Mouse (Mus musculus): ENCODE measurements around the gene Slc38a3. TPM values are rescaled to one million over a fixed set of nuclear protein-coding genes. Genes with fewer than 3 reads are reported as not detected.
A peak's percentile ranks its signal among the peaks of the same experiment; 100 is the strongest.

Gene Slc38a3
- polyA plus RNA-seq, 1 experiment from 2014 or later: 11.2 TPM

GRCm38 (mm10) chr9:107648767-107649166, 20.6 kb downstream of the Slc38a3 start:
- ATAC-seq (ENCODE audit: low FRiP score) (no peak), DNase-seq (ENCODE audit: low spot score, missing footprints) (no peak)
- H3K36me3 ChIP-seq (ENCODE audit: control insufficient read depth, insufficient read depth, low read length): no peaks in the 10 kb centered on the region
- H3K4me1 ChIP-seq (ENCODE audit: control insufficient read depth, insufficient read depth, low read length): peaks cover 11% of the 10 kb centered on the region
- H3K27me3 ChIP-seq (ENCODE audit: control insufficient read depth, insufficient read depth, low read length): no peaks in the 10 kb centered on the region
- 74% methylated on average over 3 of the region's 3 CpGs for WGBS
- no peak overlapping the region for H3K9ac ChIP-seq (ENCODE audit: low read length)
- H3K9me3 ChIP-seq (ENCODE audit: control insufficient read depth, low read length): no peaks in the 10 kb centered on the region
- no peak overlapping the region for H3K4me2 ChIP-seq
- no peak overlapping the region for H3K4me3 ChIP-seq (ENCODE audit: low read depth, low read length)
- H3K27ac ChIP-seq (ENCODE audit: low read depth, low read length): no peak overlapping the region

GRCm38 (mm10) chr9:107646975-107647374, 22.4 kb downstream of the Slc38a3 start:
- peak; percentile 89 for DNase-seq (ENCODE audit: low spot score, missing footprints)
- Histone ChIP-seq H3K4me3 (ENCODE audit: low read depth, low read length) (no peak overlapping the region), H3K9ac (ENCODE audit: low read length) (no peak overlapping the region), H3K4me2 (no peak overlapping the region), H3K27me3 (ENCODE audit: control insufficient read depth, insufficient read depth, low read length) (no peaks in the 10 kb centered on the region), H3K9me3 (ENCODE audit: control insufficient read depth, low read length) (no peaks in the 10 kb centered on the region), H3K27ac (ENCODE audit: low read depth, low read length) (no peak overlapping the region), H3K4me1 (ENCODE audit: control insufficient read depth, insufficient read depth, low read length) (peaks cover 11% of the 10 kb centered on the region), H3K36me3 (ENCODE audit: control insufficient read depth, insufficient read depth, low read length) (no peaks in the 10 kb centered on the region)
- 81% methylated on average over 6 of the region's 6 CpGs for WGBS
- ATAC-seq (ENCODE audit: low FRiP score): no peak

- Histone ChIP-seq H3K4me2 (no peak overlapping the region), H3K27me3 (ENCODE audit: control insufficient read depth, insufficient read depth, low read length) (no peaks in the 10 kb centered on the region), H3K9ac (ENCODE audit: low read length) (peak overlapping the region; percentile 10; the same call in 1 of the 2 replicates), H3K36me3 (ENCODE audit: control insufficient read depth, insufficient read depth, low read length) (no peaks in the 10 kb centered on the region), H3K4me3 (ENCODE audit: low read depth, low read length) (no peak overlapping the region), H3K4me1 (ENCODE audit: control insufficient read depth, insufficient read depth, low read length) (peaks cover 19% of the 10 kb centered on the region), H3K27ac (ENCODE audit: low read depth, low read length) (no peak overlapping the region), H3K9me3 (ENCODE audit: control insufficient read depth, low read length) (no peaks in the 10 kb centered on the region)
- DNase-seq (ENCODE audit: low spot score, missing footprints) (peak; percentile 99), ATAC-seq (ENCODE audit: low FRiP score) (peak; percentile 70)
- 8% methylated on average over 5 of the region's 5 CpGs for WGBS
These were observed 23.8 kb downstream of the Slc38a3 start for GRCm38 (mm10) chr9:107645577-107645976.

GRCm38 (mm10) chr9:107645153-107645510, 24.2 kb downstream of the Slc38a3 start:
- DNase-seq (ENCODE audit: low spot score, missing footprints) (no peak), ATAC-seq (ENCODE audit: low FRiP score) (0 out of 2 replicates have a peak, but pooled peaks have one; percentile 10)
- no peaks in the 10 kb centered on the region for H3K27me3 ChIP-seq (ENCODE audit: control insufficient read depth, insufficient read depth, low read length)
- peaks cover 21% of the 10 kb centered on the region for H3K4me1 ChIP-seq (ENCODE audit: control insufficient read depth, insufficient read depth, low read length)
- H3K9me3 ChIP-seq (ENCODE audit: control insufficient read depth, low read length): no peaks in the 10 kb centered on the region
- H3K27ac ChIP-seq (ENCODE audit: low read depth, low read length): no peak overlapping the region
- H3K4me3 ChIP-seq (ENCODE audit: low read depth, low read length): no peak overlapping the region
- peak overlapping the region; percentile 64 for H3K9ac ChIP-seq (ENCODE audit: low read length)
- H3K4me2 ChIP-seq: no peak overlapping the region
- H3K36me3 ChIP-seq (ENCODE audit: control insufficient read depth, insufficient read depth, low read length): no peaks in the 10 kb centered on the region
- 56% methylated on average over 7 of the region's 7 CpGs for WGBS

GRCm38 (mm10) chr9:107644495-107645152, 24.7 kb downstream of the Slc38a3 start:
- Histone ChIP-seq H3K9me3 (ENCODE audit: control insufficient read depth, low read length) (no peaks in the 10 kb centered on the region), H3K4me1 (ENCODE audit: control insufficient read depth, insufficient read depth, low read length) (peaks cover 23% of the 10 kb centered on the region), H3K27me3 (ENCODE audit: control insufficient read depth, insufficient read depth, low read length) (no peaks in the 10 kb centered on the region)

GRCm38 (mm10) chr9:107643544-107644214, 25.7 kb downstream of the Slc38a3 start:
- no peak for DNase-seq (ENCODE audit: low spot score, missing footprints)
- no peak overlapping the region; the same call in 1 of the 2 replicates for H3K4me2 ChIP-seq
- no peaks in the 10 kb centered on the region for H3K36me3 ChIP-seq (ENCODE audit: control insufficient read depth, insufficient read depth, low read length)
- no peak overlapping the region for H3K27ac ChIP-seq (ENCODE audit: low read depth, low read length)
- H3K27me3 ChIP-seq (ENCODE audit: control insufficient read depth, insufficient read depth, low read length): no peaks in the 10 kb centered on the region
- 93% methylated on average over 13 of the region's 13 CpGs for WGBS
- H3K9me3 ChIP-seq (ENCODE audit: control insufficient read depth, low read length): no peaks in the 10 kb centered on the region
- H3K4me3 ChIP-seq (ENCODE audit: low read depth, low read length): no peak overlapping the region; the same call in 1 of the 2 replicates
- H3K9ac ChIP-seq (ENCODE audit: low read length): peak overlapping the region; percentile 73; the same call in 1 of the 2 replicates
- ATAC-seq (ENCODE audit: low FRiP score): no peak
- H3K4me1 ChIP-seq (ENCODE audit: control insufficient read depth, insufficient read depth, low read length): peaks cover 23% of the 10 kb centered on the region

More at GRCm38 (mm10) chr9:107644495-107645152, 24.7 kb downstream of the Slc38a3 start:
- peak overlapping the region; percentile 44; the same call in 1 of the 2 replicates for H3K27ac ChIP-seq (ENCODE audit: low read depth, low read length)
- WGBS: 6% methylated on average over 35 of the region's 35 CpGs
- peak overlapping the region; percentile 27 for H3K4me3 ChIP-seq (ENCODE audit: low read depth, low read length)
- DNase-seq (ENCODE audit: low spot score, missing footprints): peak; percentile 99
- ATAC-seq (ENCODE audit: low FRiP score): peak; percentile 79; the same call in 1 of the 2 replicates
- peak overlapping the region; percentile 73 for H3K9ac ChIP-seq (ENCODE audit: low read length)
- H3K4me2 ChIP-seq: peak overlapping the region; percentile 60
- H3K36me3 ChIP-seq (ENCODE audit: control insufficient read depth, insufficient read depth, low read length): no peaks in the 10 kb centered on the region

GRCm38 (mm10) chr9:107641666-107642065, 27.7 kb downstream of the Slc38a3 start:
- no peak overlapping the region for H3K4me2 ChIP-seq
- no peak for ATAC-seq (ENCODE audit: low FRiP score)
- no peak overlapping the region for H3K9ac ChIP-seq (ENCODE audit: low read length)
- no peaks in the 10 kb centered on the region for H3K36me3 ChIP-seq (ENCODE audit: control insufficient read depth, insufficient read depth, low read length)
- peaks cover 36% of the 10 kb centered on the region for H3K4me1 ChIP-seq (ENCODE audit: control insufficient read depth, insufficient read depth, low read length)
- no peak overlapping the region for H3K27ac ChIP-seq (ENCODE audit: low read depth, low read length)
- no peaks in the 10 kb centered on the region for H3K9me3 ChIP-seq (ENCODE audit: control insufficient read depth, low read length)
- no peak for DNase-seq (ENCODE audit: low spot score, missing footprints)
- no peak overlapping the region for H3K4me3 ChIP-seq (ENCODE audit: low read depth, low read length)
- WGBS: 42% methylated on average over 8 of the region's 8 CpGs
- H3K27me3 ChIP-seq (ENCODE audit: control insufficient read depth, insufficient read depth, low read length): no peaks in the 10 kb centered on the region

- DNase-seq (ENCODE audit: low spot score, missing footprints) (no peak), ATAC-seq (ENCODE audit: low FRiP score) (no peak)
- Histone ChIP-seq H3K9ac (ENCODE audit: low read length) (peak overlapping the region; percentile 31; the same call in 1 of the 2 replicates), H3K4me2 (no peak overlapping the region), H3K9me3 (ENCODE audit: control insufficient read depth, low read length) (no peaks in the 10 kb centered on the region), H3K36me3 (ENCODE audit: control insufficient read depth, insufficient read depth, low read length) (no peaks in the 10 kb centered on the region), H3K27me3 (ENCODE audit: control insufficient read depth, insufficient read depth, low read length) (no peaks in the 10 kb centered on the region), H3K4me3 (ENCODE audit: low read depth, low read length) (no peak overlapping the region), H3K4me1 (ENCODE audit: control insufficient read depth, insufficient read depth, low read length) (peaks cover 42% of the 10 kb centered on the region), H3K27ac (ENCODE audit: low read depth, low read length) (peak overlapping the region; percentile 51)
- WGBS: 29% methylated on average over 8 of the region's 8 CpGs
These were observed 29.0 kb downstream of the Slc38a3 start for GRCm38 (mm10) chr9:107640257-107640772.

- no peaks in the 10 kb centered on the region for H3K27me3 ChIP-seq (ENCODE audit: control insufficient read depth, insufficient read depth, low read length)
- H3K4me3 ChIP-seq (ENCODE audit: low read depth, low read length): 0 out of 2 replicates have a peak overlapping the region, but pooled peaks have one; percentile 0
- no peaks in the 10 kb centered on the region for H3K9me3 ChIP-seq (ENCODE audit: control insufficient read depth, low read length)
- H3K4me1 ChIP-seq (ENCODE audit: control insufficient read depth, insufficient read depth, low read length): peaks cover 45% of the 10 kb centered on the region
- 9% methylated on average over 7 of the region's 7 CpGs for WGBS
- peak overlapping the region; percentile 38 for H3K4me2 ChIP-seq
- DNase-seq (ENCODE audit: low spot score, missing footprints) (peak; percentile 97), ATAC-seq (ENCODE audit: low FRiP score) (peak; percentile 76)
- H3K36me3 ChIP-seq (ENCODE audit: control insufficient read depth, insufficient read depth, low read length): no peaks in the 10 kb centered on the region
- H3K27ac ChIP-seq (ENCODE audit: low read depth, low read length): peak overlapping the region; percentile 92
- H3K9ac ChIP-seq (ENCODE audit: low read length): peak overlapping the region; percentile 37
These were observed 32.3 kb downstream of the Slc38a3 start for GRCm38 (mm10) chr9:107637070-107637469.
